Mouse (Mus musculus) splenic B cell, adult 2 months (primary cell): ENCODE results near the gene Ipmk.
"Not testable (repeated sequence)": the region's sequence is repeated elsewhere in the genome, so short reads cannot be mapped to it uniquely, and the experiment has no call there.

Source experiments
- DNase-seq: peaks from one replicate; pipeline ENCODE4 v3.0.0-alpha.2; 2011; ENCODE audit warnings: low read depth, low spot score
- H3K27me3 ChIP-seq: 2 replicates; pipeline ENCODE4 v1.6.1; 2012; ENCODE audit warnings: mild to moderate bottlenecking, low read length, moderate library complexity, mixed read lengths; ENCODE audit not compliant: control insufficient read depth, poor library complexity, insufficient read depth, severe bottlenecking
- H3K36me3 ChIP-seq: 2 replicates; pipeline ENCODE4 v1.6.1; 2012; ENCODE audit warnings: mild to moderate bottlenecking, low read length, moderate library complexity, mixed read lengths; ENCODE audit not compliant: control insufficient read depth, poor library complexity, insufficient read depth, severe bottlenecking

Ipmk gene

DNA sequence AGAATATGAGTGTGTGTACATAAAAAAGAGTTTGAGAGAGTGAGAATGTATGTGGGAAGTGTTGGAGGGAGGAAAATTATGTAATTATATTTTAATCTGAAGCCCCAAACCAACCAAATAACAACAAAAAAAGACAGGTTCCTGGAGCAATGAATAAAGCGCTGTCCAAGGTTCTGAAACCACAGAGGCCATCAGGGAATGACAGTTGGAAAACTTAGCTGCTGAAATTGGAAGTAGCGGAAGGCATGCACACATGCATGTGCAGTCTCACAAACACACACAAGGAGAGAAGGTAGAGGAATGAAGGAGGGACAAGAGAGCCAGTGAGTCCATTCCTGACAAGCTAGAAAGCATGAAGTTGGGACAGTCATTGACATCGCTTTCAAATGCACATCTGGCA, 56.1 kb downstream of the Ipmk start:
- H3K36me3 ChIP-seq: no peaks in the 10 kb centered on the region
- H3K27me3 ChIP-seq: no peaks in the 10 kb centered on the region
- DNase-seq: no peak

DNA sequence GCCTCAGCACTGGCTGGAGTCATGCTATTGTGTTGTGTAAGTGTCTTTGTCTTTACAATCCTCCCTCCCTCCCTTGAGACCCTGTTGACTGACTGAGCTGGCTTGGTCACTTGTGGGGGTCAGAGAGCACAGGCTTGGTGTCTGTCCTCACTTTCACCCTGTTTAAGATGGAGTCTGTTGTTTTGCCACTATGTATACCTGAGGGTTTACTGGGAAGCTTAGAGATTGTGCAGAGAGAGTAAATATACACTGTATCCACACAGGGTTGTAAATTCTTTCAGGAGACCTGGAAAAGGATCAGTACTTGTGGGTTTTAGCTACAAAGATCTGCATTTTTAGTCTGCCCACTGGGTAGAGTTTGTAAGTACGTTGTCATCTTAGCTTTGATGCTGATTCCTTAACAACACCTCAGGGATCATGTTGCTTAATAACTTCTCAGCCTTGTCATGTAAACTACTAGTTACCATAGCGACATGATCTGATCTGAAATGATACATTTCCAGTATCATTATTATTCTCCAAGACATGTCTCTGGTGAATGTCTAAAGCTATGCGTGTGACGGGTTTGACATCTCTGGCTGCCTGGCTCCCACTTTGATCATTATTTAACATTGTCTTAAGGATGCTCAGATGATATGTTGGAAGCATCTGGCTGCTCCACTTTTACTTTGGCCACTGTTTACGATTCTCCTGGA, 58.1 kb downstream of the Ipmk start:
- Histone ChIP-seq H3K36me3 (no peaks in the 10 kb centered on the region), H3K27me3 (no peaks in the 10 kb centered on the region)
- no peak for DNase-seq

DNA sequence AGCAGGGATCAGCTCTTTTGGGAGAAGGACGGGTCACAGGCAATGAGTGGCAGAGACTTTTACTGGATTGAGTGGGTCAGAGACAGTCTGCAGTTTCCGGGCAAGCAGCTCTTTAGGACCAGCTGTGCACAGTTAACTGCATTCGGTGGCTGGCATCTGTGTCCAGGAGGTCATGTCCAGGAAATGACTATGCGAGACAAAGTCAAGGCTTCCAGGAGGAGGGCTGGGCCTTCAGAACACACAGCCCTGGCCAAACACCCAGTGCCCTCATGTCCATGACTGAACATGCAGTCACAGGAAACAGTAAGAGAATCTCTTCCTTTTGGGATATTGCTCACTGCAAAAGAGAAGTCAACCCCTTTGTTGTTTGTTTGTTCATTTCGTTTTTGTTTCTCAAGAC, 62.4 kb downstream of the Ipmk start:
- no peak for DNase-seq
- H3K27me3 ChIP-seq: no peaks in the 10 kb centered on the region
- no peaks in the 10 kb centered on the region for H3K36me3 ChIP-seq

DNA sequence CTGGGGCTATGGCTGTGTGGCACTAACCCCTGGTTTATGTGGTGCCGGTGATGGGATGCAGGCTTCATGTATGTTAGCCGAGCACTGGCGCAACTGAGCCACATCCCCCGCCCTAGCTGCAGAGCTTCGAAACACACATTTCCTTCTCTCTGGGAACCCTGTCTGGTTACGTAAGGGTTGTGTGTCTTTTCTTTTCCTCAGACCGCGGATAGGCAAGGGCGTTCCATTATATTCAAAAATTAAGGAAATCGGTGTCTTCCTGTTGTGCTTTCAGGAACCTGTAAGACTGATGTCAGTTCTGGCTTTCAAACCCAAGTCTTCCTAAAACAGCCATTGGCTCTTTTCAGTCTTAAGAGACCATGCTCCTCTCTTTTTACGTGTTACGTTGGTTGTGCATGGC, 65.8 kb downstream of the Ipmk start:
- no peak for DNase-seq
- H3K36me3 ChIP-seq: no peaks in the 10 kb centered on the region
- H3K27me3 ChIP-seq: no peaks in the 10 kb centered on the region

DNA sequence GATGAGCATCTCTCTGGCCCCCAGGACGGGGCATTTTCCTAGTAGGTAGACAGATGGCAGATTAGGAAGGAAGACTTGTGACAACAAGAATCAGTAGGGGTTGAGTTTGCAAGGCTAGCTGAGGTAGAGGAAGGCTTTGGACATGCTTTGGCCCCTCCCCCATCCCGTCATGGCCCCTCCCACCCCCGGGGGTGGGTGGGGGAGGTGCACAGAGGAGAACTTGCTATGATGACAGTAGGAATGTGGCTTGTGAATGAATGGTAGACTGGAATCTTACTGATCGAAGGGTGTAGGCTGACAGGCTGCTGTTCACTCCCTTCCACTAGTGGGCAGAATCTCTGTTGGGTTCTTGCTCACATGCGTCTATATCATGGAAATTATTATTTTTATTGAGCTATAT, 74.0 kb downstream of the Ipmk start:
- DNase-seq: no peak
- Histone ChIP-seq H3K27me3 (no peaks in the 10 kb centered on the region), H3K36me3 (no peaks in the 10 kb centered on the region)

DNA sequence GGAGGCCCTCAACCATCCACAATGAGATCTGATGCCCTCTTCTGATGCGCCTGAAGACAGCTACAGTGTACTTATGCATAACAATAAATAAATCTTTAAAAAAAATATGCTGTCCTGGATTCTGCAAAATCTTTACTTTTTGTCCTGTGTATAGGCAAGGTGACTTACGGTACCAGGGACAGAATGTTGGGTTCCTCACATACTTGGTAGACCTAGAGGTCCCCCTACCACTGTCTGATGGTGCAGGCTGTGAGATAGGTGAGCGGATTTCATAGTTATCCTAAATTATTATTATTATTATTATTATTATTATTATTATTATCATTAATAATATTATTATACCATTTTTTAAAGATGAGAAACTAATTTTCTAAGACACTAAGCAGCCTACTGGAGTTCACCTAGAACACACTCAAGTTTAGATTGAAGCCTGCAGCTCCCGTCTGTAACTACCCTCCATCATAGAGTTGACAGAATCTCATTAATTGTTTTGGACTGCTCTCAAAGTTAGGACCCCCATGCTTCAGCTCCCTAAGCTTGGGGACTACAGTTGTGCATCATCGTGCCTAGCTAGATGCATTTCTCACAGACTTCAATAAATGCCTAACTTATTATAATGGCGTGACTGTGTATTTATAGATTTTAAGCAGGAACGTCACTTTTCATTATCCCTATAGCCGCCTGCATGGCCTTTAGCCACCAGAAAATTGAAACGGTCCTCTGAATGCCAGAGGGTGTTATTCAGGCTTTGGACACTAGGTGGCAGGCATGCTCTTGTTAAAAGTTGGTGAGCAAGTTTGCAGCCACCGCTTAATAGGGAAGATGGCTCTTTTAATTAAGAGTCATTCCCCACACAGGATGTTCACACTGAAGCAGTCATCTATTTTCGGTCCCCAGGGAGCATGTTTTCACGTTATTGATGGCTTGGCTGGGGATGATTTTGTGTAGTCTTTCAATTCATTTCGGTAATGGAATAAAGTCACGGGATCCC, 74.8 kb downstream of the Ipmk start:
- Histone ChIP-seq H3K36me3 (no peaks in the 10 kb centered on the region), H3K27me3 (no peaks in the 10 kb centered on the region)
- DNase-seq: peak; percentile 67

DNA sequence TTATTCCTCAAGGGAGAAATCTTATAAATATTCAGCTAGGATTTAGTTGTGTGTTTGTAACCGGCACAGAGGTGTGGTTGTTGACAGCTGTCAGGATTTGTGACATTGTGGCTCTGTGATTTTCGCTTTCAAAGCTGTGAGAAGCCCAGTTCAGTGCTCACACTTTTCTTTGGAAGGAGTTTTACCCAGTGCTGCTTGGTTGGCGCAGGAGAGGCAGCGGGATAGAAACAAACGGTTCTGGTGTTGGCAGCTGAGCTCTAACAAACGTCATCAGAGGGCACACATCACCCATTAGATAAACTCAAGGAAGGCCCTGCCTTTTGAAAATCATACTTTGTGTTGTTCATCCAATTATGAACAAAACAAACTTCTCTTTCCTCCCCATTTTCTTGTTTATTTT, 79.2 kb downstream of the Ipmk start:
- DNase-seq: no peak
- no peaks in the 10 kb centered on the region for H3K36me3 ChIP-seq

DNA sequence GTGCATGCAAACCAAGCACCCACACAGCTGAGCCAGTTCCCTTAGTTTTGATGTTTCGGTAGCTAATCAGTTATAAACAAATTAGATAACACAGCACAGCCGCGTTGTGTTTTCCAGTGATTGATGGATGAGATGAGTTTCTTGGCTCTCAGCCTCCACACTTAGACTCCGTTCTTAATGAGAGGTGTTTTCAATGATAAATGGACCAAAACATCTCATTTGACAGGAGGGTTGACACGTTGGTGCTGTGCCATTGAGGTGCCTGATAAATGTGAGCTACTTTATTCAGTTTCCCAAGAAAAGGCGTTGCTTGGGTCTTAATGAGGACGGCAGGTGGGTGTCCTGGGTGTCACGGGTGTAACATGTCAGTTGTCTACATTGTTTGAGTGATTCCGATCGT, 79.8 kb downstream of the Ipmk start:
- Histone ChIP-seq H3K36me3 (no peaks in the 10 kb centered on the region), H3K27me3 (no peaks in the 10 kb centered on the region)
- DNase-seq: no peak

More for the DNA sequence above, 79.2 kb downstream of the Ipmk start:
- H3K27me3 ChIP-seq: no peaks in the 10 kb centered on the region

DNA sequence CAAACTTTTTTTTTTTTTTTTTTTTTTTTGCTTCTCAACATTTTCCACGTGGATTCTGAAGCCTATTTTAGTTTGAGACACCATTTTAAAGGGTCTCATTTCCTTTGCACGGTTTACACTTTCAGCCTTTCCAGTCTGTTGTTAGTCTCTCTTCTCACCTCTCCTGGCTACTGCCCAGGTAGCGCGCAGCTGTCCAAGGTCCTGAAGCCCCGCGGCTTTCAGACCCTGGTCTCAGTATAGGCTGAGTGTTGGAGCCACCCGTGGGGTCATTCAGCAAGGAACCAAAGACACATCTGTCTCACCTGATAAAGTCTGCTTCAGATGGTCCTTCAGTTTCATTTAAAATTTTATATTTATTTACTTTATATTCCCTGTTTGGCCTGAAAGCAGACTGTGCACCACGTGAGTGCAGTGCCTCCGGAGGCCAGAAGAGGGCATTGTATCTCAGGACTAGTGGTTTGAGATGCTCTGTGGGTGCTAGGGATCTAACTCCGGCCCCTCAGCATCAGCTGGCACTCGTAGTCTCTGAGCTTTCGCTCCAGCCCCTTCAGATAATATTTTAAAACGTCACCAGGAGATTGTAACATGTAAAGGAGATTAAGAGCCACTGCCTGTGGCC, 80.8 kb downstream of the Ipmk start:
- no peaks in the 10 kb centered on the region for H3K36me3 ChIP-seq
- H3K27me3 ChIP-seq: no peaks in the 10 kb centered on the region
- no peak for DNase-seq

DNA sequence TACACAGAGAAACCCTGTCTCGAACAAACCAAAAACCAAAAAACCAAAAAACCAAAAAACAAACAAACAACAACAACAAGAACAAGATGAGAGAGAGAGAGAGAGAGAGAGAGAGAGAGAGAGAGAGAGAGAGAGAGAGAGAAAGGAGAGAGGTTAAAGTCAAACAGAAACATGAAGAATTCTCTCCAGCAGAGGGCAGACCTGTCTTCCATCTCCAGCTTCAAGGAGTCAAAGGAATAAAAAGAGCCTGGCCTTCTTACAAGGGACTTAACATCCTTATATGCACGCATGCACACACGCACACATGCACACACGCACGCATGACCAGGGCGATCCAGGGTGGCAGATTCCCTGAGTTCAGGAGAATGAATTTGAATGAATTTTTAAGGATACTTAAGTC, 83.1 kb downstream of the Ipmk start:
- Histone ChIP-seq H3K27me3 (no peaks in the 10 kb centered on the region), H3K36me3 (no peaks in the 10 kb centered on the region)
- DNase-seq: no peak

DNA sequence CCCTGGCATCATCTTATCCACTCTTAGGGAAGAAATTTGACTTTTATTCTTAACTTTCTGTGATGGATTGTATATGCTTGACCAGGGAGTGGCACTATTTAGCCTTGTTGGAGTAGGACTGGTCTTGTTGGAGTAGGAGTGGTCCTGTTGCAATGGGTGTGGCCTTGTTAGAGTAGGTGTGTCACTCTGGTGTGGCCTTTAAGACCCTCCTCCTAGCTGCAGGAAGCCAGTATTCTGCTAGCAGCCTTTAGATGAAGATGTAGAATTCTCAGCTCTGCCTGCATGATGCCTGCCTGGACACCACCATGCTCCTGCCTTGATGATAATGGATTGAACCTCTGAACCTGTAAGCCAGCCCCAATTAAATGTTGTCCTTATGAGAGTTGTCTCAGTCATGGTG, 95.5 kb downstream of the Ipmk start:
- H3K36me3 ChIP-seq: no peaks in the 10 kb centered on the region

DNA sequence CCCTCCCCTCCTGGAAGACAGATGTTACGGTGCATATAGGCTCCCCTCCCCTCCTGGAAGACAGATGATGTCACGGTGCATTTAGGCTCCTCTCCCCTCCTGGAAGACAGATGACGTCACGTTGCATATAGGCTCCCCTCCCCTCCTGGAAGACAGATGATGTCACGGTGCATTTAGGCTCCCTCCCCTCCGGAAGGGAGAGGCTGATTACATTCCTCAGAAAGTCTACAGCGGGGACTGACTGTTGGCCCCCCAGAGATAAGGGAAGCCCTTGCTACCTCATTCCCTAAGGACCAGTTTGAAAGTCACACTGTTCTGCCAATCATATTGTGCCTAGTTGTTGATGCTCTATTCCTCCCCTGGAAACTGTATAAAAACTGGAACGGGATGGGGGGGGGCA, 100.1 kb downstream of the Ipmk start:
- Histone ChIP-seq H3K36me3 (no peaks in the 10 kb centered on the region), H3K27me3 (no peaks in the 10 kb centered on the region)
- DNase-seq: no peak

More for the DNA sequence above, 95.5 kb downstream of the Ipmk start:
- H3K27me3 ChIP-seq: no peaks in the 10 kb centered on the region
- DNase-seq: no peak

DNA sequence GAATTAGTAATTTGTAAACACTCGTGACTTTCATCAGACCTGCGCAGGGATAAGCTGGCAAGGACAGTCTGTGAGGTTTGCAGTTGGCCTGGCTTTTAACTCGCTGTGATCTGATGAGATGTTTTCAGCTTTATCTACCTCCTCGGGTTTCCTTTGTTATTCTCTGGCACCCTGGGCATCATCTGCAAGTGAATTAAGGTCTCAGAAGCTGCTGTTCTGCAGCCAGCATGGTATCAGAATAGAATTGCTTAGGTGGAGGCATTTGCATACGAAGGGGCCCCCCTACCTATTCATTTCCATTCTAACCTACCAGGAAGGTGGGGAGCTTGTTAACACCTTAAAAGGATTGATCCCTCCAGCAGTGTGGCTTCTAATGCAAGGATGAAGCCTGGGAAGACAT, 100.7 kb downstream of the Ipmk start:
- H3K36me3 ChIP-seq: no peaks in the 10 kb centered on the region
- DNase-seq: no peak
- H3K27me3 ChIP-seq: no peaks in the 10 kb centered on the region

DNA sequence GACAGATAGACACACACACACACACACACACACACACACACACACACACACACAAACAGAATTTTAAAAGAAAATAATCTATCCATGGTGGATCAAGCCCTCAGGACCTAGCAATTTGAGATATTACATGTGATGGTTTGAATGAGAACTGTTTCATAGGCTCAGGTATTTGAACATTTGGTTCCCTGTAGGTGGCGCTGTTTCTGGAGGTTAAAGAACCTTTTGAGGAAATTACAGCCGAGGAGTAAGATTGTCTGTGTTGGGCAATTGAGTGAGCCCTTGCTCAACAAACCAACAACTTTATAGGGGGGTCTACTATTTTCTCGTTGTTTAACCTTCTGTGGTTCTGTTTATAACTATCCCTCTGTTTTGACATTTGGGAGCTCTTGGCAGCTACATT, 107.8 kb downstream of the Ipmk start:
- no peaks in the 10 kb centered on the region for H3K36me3 ChIP-seq
- DNase-seq: no peak

DNA sequence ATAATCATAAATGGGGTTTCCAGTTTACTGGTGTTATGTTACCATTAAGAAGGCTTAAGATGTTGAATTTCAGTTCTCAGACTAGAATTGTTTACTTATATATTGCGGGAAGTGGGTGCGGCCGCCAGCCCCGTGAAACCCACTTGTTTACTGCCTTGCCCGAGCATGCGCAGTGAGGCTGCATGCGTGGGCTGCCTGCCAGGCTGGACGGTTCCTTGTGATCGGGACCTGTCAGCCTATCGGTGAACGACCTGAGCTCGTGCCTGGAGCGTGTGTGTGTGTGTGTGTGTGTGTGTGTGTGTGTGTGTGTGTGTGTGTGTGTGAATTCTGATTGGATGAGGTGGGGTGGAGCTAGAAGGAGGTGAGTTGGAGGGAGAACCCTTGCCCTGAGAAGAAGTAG, 114.8 kb downstream of the Ipmk start:
- not testable (repeated sequence) for DNase-seq, H3K36me3 ChIP-seq, H3K27me3 ChIP-seq

More for the DNA sequence above, 107.8 kb downstream of the Ipmk start:
- H3K27me3 ChIP-seq: no peaks in the 10 kb centered on the region
